Mouse (Mus musculus) heart, embryonic 14.5 days (tissue): ENCODE results near the gene Pdia5. TPM values are rescaled to one million over a fixed set of nuclear protein-coding genes. Genes with fewer than 3 reads are reported as not detected.

Experiments
- ATAC-seq: fragments of 200-750 bp; cut with Nextera tagmentation; 2 replicates; pipeline ENCODE4 v1.8.0; 2017; ENCODE audit warnings: low read depth, moderate TSS enrichment; ENCODE audit not compliant: insufficient number of reproducible peaks, insufficient read depth, low FRiP score
- H3K27ac ChIP-seq, 2 experiments: fragments of 200-500 bp in 1 of 2; fragments of 300-500 bp in 1 of 2; sonication (generic) in 1 of 2; replicated peaks in 1 of 2; 2 replicates each; pipeline ENCODE4 v1.5.1; 2012 to 2014; ENCODE audit warnings: low read depth in 2 of 2, low read length in 2 of 2, control low read depth in 1 of 2, mild to moderate bottlenecking in 1 of 2, mixed read lengths in 1 of 2; ENCODE audit not compliant: control insufficient read depth in 1 of 2, insufficient read depth in 1 of 2
- H3K27me3 ChIP-seq: fragments of 300-500 bp; sonication (generic); 2 replicates; pipeline ENCODE4 v1.6.1; 2014; ENCODE audit warnings: mild to moderate bottlenecking, low read length, control low read depth; ENCODE audit not compliant: control insufficient read depth, insufficient read depth
- H3K36me3 ChIP-seq: fragments of 300-500 bp; sonication (generic); 2 replicates; pipeline ENCODE4 v1.6.1; 2014; ENCODE audit warnings: mild to moderate bottlenecking, control low read depth, low read length, mixed read lengths; ENCODE audit not compliant: control insufficient read depth, insufficient read depth
- H3K4me1 ChIP-seq, 2 experiments: fragments of 200-500 bp in 1 of 2; fragments of 300-500 bp in 1 of 2; sonication (generic) in 1 of 2; 2 replicates each; pipeline ENCODE4 v1.6.1; 2012 to 2014; ENCODE audit warnings: low read length in 2 of 2, control low read depth in 1 of 2, mixed read lengths in 1 of 2; ENCODE audit not compliant: control insufficient read depth in 2 of 2, insufficient read depth in 2 of 2
- H3K4me2 ChIP-seq: fragments of 300-500 bp; sonication (generic); 2 replicates; pipeline ENCODE4 v1.6.1; 2014; ENCODE audit warnings: mild to moderate bottlenecking, low read length
- H3K4me3 ChIP-seq, 2 experiments: fragments of 200-500 bp in 1 of 2; fragments of 300-500 bp in 1 of 2; sonication (generic) in 1 of 2; 2 replicates each; pipeline ENCODE4 v1.5.1; 2012 to 2014; ENCODE audit warnings: low read length in 2 of 2, mild to moderate bottlenecking in 2 of 2, control low read depth in 1 of 2, low read depth in 1 of 2, moderate library complexity in 1 of 2; ENCODE audit not compliant: control insufficient read depth in 1 of 2, insufficient read depth in 1 of 2
- H3K9ac ChIP-seq: fragments of 300-500 bp; sonication (generic); 2 replicates; pipeline ENCODE4 v1.6.1; 2014; ENCODE audit warnings: mild to moderate bottlenecking, low read length
- H3K9me3 ChIP-seq: fragments of 300-500 bp; sonication (generic); 2 replicates; pipeline ENCODE4 v1.6.1; 2016; ENCODE audit warnings: low read length, control low read depth; ENCODE audit not compliant: control insufficient read depth
- WGBS: fragments of 180-500 bp; shearing (Covaris S2); extraction: QIAGEN DNeasy Blood & Tissue Kit; methylation state at CpG from one replicate; pipeline ENCODE4 v1.1.7; 2014; 5-methylcytosine and 5-hydroxymethylcytosine counted together
- polyA plus RNA-seq: library from polyadenylated mRNA; unstranded; fragments of >200 nt; fragmentation: Nextera tagmentation; extraction: Ambion mirVana; gene quantifications from 2 replicates; pipeline ENCODE4 v1.2.1, GENCODE M21; 2014

The Pdia5 gene
- polyA plus RNA-seq, 1 experiment from 2014 or later: 14.7 TPM

GRCm38 (mm10) chr16:35500342-35500741 lies 9.7 kb upstream of the Pdia5 start:
- ATAC-seq: no peak
- Histone ChIP-seq H3K4me1 (peaks cover 5 to 8% of the 10 kb centered on the region in 2 experiments), H3K27me3 (no peaks in the 10 kb centered on the region), H3K9ac (no peak overlapping the region), H3K36me3 (no peaks in the 10 kb centered on the region), H3K4me2 (no peak overlapping the region), H3K27ac (no peak overlapping the region), H3K9me3 (no peaks in the 10 kb centered on the region; the same call in 1 of the 2 replicates), H3K4me3 (no peak overlapping the region)
- WGBS: 80% methylated on average over 3 of the region's 3 CpGs

GRCm38 (mm10) chr16:35489793-35490192 lies 880 bp downstream of the Pdia5 start:
- no peak for ATAC-seq
- Histone ChIP-seq H3K27me3 (no peaks in the 10 kb centered on the region), H3K4me1 (peaks cover 19 to 21% of the 10 kb centered on the region in 2 experiments), H3K36me3 (no peaks in the 10 kb centered on the region), H3K4me2 (peak overlapping the region; percentile 83), H3K9me3 (no peaks in the 10 kb centered on the region), H3K9ac (peak overlapping the region; percentile 73), H3K27ac (no peak overlapping the region), H3K4me3 (peak overlapping the region; percentile 58 to 79)
- WGBS: 6% methylated on average over 10 of the region's 10 CpGs

- H3K4me3 ChIP-seq: peak overlapping the region in 1 of 2 experiments; percentile 79; a peak in 2 of 4 replicates
- 58% methylated on average over 10 of the region's 10 CpGs for WGBS
- peaks cover 19 to 21% of the 10 kb centered on the region in 2 experiments for H3K4me1 ChIP-seq
- no peaks in the 10 kb centered on the region for H3K36me3 ChIP-seq
- H3K27me3 ChIP-seq: no peaks in the 10 kb centered on the region
- H3K9me3 ChIP-seq: no peaks in the 10 kb centered on the region
- H3K9ac ChIP-seq: 0 out of 2 replicates have a peak overlapping the region, but pooled peaks have one; percentile 19
- no peak overlapping the region for H3K27ac ChIP-seq
- ATAC-seq: no peak
- peak overlapping the region; percentile 83 for H3K4me2 ChIP-seq
Measured at GRCm38 (mm10) chr16:35489066-35489718, 1.5 kb downstream of the Pdia5 start.

- no peak for ATAC-seq
- no peaks in the 10 kb centered on the region for H3K36me3 ChIP-seq
- H3K27me3 ChIP-seq: no peaks in the 10 kb centered on the region
- no peak overlapping the region for H3K9ac ChIP-seq
- peaks cover 19 to 21% of the 10 kb centered on the region in 2 experiments for H3K4me1 ChIP-seq
- H3K9me3 ChIP-seq: no peaks in the 10 kb centered on the region
- no peak overlapping the region for H3K4me2 ChIP-seq
- H3K27ac ChIP-seq: no peak overlapping the region
- 96% methylated on average over 4 of the region's 4 CpGs for WGBS
- H3K4me3 ChIP-seq: no peak overlapping the region
Measured at GRCm38 (mm10) chr16:35487776-35488175, 2.9 kb downstream of the Pdia5 start.

GRCm38 (mm10) chr16:35487056-35487455 lies 3.6 kb downstream of the Pdia5 start:
- 72% methylated on average over 4 of the region's 4 CpGs for WGBS
- ATAC-seq: no peak
- Histone ChIP-seq H3K9me3 (no peaks in the 10 kb centered on the region), H3K9ac (no peak overlapping the region), H3K4me3 (no peak overlapping the region), H3K27me3 (no peaks in the 10 kb centered on the region), H3K36me3 (no peaks in the 10 kb centered on the region), H3K4me2 (no peak overlapping the region), H3K27ac (no peak overlapping the region), H3K4me1 (peaks cover 19 to 21% of the 10 kb centered on the region in 2 experiments)

GRCm38 (mm10) chr16:35485711-35486110 lies 5.0 kb downstream of the Pdia5 start:
- no peak overlapping the region for H3K4me3 ChIP-seq
- H3K27me3 ChIP-seq: no peaks in the 10 kb centered on the region
- 64% methylated on average over 9 of the region's 9 CpGs for WGBS
- H3K27ac ChIP-seq: no peak overlapping the region
- peaks cover 17 to 21% of the 10 kb centered on the region in 2 experiments for H3K4me1 ChIP-seq
- no peak for ATAC-seq
- H3K9ac ChIP-seq: 0 out of 2 replicates have a peak overlapping the region, but pooled peaks have one; percentile 11
- H3K9me3 ChIP-seq: no peaks in the 10 kb centered on the region
- H3K36me3 ChIP-seq: no peaks in the 10 kb centered on the region
- no peak overlapping the region for H3K4me2 ChIP-seq

GRCm38 (mm10) chr16:35484526-35485233 lies 6.0 kb downstream of the Pdia5 start:
- Histone ChIP-seq H3K4me3 (no peak overlapping the region), H3K4me1 (peaks cover 16 to 17% of the 10 kb centered on the region in 2 experiments), H3K27ac (no peak overlapping the region), H3K36me3 (no peaks in the 10 kb centered on the region), H3K4me2 (no peak overlapping the region), H3K9ac (no peak overlapping the region), H3K27me3 (no peaks in the 10 kb centered on the region), H3K9me3 (no peaks in the 10 kb centered on the region)
- no peak for ATAC-seq
- WGBS: 84% methylated on average over 8 of the region's 8 CpGs
